Mouse (Mus musculus): Measurements from ENCODE around the gene Alg9. TPM values are rescaled to one million over a fixed set of nuclear protein-coding genes. Genes with fewer than 3 reads are reported as not detected.

The Alg9 gene
- polyA plus RNA-seq, 1 experiment = 23.5 TPM

GRCm38 (mm10) chr9:50849755-50850154, 74.9 kb downstream of the Alg9 start:
- DNase-seq (ENCODE audit: extremely low spot score in 1 of 2, low spot score in 1 of 2) = no peak

- no peak for DNase-seq (ENCODE audit: extremely low spot score in 1 of 2, low spot score in 1 of 2)
Measured at GRCm38 (mm10) chr9:50850271-50850670, 75.5 kb downstream of the Alg9 start.

- peak in 1 of 2 experiments; percentile 67 for DNase-seq (ENCODE audit: extremely low spot score in 1 of 2, low spot score in 1 of 2)
Measured at GRCm38 (mm10) chr9:50850713-50851112, 75.9 kb downstream of the Alg9 start.

GRCm38 (mm10) chr9:50852634-50853349, 78.0 kb downstream of the Alg9 start:
- DNase-seq (ENCODE audit: extremely low spot score in 1 of 2, low spot score in 1 of 2) = no peak

- DNase-seq (ENCODE audit: extremely low spot score in 1 of 2, low spot score in 1 of 2) = no peak
Measured at GRCm38 (mm10) chr9:50854376-50854775, 79.6 kb downstream of the Alg9 start.

- no peak for DNase-seq (ENCODE audit: extremely low spot score in 1 of 2, low spot score in 1 of 2)
Measured at GRCm38 (mm10) chr9:50855133-50855766, 80.4 kb downstream of the Alg9 start.

GRCm38 (mm10) chr9:50855780-50856179, 81.0 kb downstream of the Alg9 start:
- no peak for DNase-seq (ENCODE audit: extremely low spot score in 1 of 2, low spot score in 1 of 2)

GRCm38 (mm10) chr9:50856341-50857081, 81.7 kb downstream of the Alg9 start:
- DNase-seq (ENCODE audit: extremely low spot score in 1 of 2, low spot score in 1 of 2) = peak; percentile 72 to 94

GRCm38 (mm10) chr9:50857082-50857641, 82.3 kb downstream of the Alg9 start:
- peak in 1 of 2 experiments; percentile 42 for DNase-seq (ENCODE audit: extremely low spot score in 1 of 2, low spot score in 1 of 2)

GRCm38 (mm10) chr9:50858681-50859080, 83.9 kb downstream of the Alg9 start:
- no peak for DNase-seq (ENCODE audit: extremely low spot score in 1 of 2, low spot score in 1 of 2)

GRCm38 (mm10) chr9:50861119-50861839, 86.5 kb downstream of the Alg9 start:
- peak in 1 of 2 experiments; percentile 60 for DNase-seq (ENCODE audit: extremely low spot score in 1 of 2, low spot score in 1 of 2)

- no peak for DNase-seq (ENCODE audit: extremely low spot score in 1 of 2, low spot score in 1 of 2)
Measured at GRCm38 (mm10) chr9:50863824-50864223, 89.0 kb downstream of the Alg9 start.

GRCm38 (mm10) chr9:50864877-50865276, 90.1 kb downstream of the Alg9 start:
- no peak for DNase-seq (ENCODE audit: extremely low spot score in 1 of 2, low spot score in 1 of 2)

- no peak for DNase-seq (ENCODE audit: extremely low spot score in 1 of 2, low spot score in 1 of 2)
Measured at GRCm38 (mm10) chr9:50865803-50866202, 91.0 kb downstream of the Alg9 start.

GRCm38 (mm10) chr9:50867015-50867414, 92.2 kb downstream of the Alg9 start:
- DNase-seq (ENCODE audit: extremely low spot score in 1 of 2, low spot score in 1 of 2) = no peak

GRCm38 (mm10) chr9:50868182-50868581, 93.4 kb downstream of the Alg9 start:
- DNase-seq (ENCODE audit: extremely low spot score in 1 of 2, low spot score in 1 of 2) = no peak

- DNase-seq (ENCODE audit: extremely low spot score in 1 of 2, low spot score in 1 of 2) = no peak
Measured at GRCm38 (mm10) chr9:50873210-50873609, 98.4 kb downstream of the Alg9 start.

GRCm38 (mm10) chr9:50874031-50874430, 99.2 kb downstream of the Alg9 start:
- DNase-seq (ENCODE audit: extremely low spot score in 1 of 2, low spot score in 1 of 2) = no peak

GRCm38 (mm10) chr9:50875470-50875869, 100.7 kb downstream of the Alg9 start:
- peak in 1 of 2 experiments; percentile 35 for DNase-seq (ENCODE audit: extremely low spot score in 1 of 2, low spot score in 1 of 2)

GRCm38 (mm10) chr9:50876287-50876686, 101.5 kb downstream of the Alg9 start:
- DNase-seq (ENCODE audit: extremely low spot score in 1 of 2, low spot score in 1 of 2) = no peak
